Mouse (Mus musculus) liver, embryonic 18 days (tissue): ENCODE data around the gene Klf12. TPM values are rescaled to one million over a fixed set of nuclear protein-coding genes. Genes with fewer than 3 reads are reported as not detected.

Source experiments
- polyA plus RNA-seq: library from polyadenylated mRNA; depleted of rRNA; stranded (reverse); fragments of >200 nt; gene quantifications from 2 replicates; pipeline ENCODE4 v1.2.3, GENCODE M21; 2012; rRNA removed

Gene Klf12
- polyA plus RNA-seq, result 7.3 and 7.5 TPM in 2 replicates

DNA sequence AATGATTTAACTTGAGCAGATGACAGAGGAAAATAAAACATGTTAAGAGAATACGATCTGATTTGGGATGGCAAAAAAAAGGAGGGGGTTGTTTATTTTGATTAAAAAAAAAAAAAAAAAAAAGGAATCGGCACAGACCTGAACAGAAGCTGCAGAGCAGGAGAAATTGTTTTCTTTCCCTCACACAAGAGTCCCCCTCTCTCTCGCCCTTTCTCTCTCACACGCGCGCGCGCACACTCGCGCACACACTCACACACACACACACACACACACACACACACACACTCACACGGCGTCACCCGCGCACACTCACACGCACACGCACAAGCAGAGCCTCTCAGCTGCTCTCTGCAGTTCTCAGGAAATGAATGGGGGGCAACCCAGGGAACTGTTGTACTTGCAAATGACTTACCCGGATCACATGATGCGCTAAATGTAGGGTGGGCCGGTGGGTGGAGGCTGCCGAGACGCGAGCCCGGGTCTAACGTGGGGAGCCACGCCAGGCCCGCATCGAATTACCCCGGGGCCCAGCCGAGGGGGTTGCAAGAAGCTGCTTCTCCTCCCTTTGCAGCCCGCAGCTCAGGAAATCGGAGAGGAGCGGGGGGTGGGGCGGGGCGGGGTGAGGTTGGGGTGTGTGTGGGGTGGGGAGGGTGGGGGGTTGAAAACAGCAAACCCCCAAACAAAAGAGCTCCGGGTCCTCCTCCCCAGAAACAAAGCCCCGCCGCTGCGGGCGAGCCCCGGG is at the start of gene Klf12:
Klf12 (minus strand) TSS at position 561 of the 742 bp plus-strand sequence.

